Mouse (Mus musculus): ENCODE results near the gene Capns2. TPM values are rescaled to one million over a fixed set of nuclear protein-coding genes. Genes with fewer than 3 reads are reported as not detected.

Capns2 gene
- polyA plus RNA-seq, 2 experiments from 2014 or later: not detected

DNA sequence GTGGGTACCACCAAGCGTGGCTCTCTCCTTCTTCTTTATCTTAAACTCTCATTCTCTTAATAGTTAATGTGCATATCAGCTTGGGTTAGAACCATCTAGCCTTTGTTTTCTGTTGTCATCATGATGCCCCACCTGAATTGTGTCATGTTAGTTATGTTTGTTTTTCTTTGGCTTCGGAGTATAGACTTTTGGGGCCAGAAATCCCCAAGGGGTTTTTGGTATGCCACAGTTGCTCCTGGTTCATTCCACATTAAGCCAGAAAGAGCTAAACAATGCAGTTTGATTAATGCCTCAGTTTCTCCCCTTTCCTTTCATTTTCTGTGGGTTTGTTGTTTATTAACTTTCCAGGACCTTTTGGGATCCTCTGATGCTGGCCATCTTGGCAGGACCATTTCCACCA lies 7.2 kb downstream of the Capns2 start:
- ATAC-seq: no peak

DNA sequence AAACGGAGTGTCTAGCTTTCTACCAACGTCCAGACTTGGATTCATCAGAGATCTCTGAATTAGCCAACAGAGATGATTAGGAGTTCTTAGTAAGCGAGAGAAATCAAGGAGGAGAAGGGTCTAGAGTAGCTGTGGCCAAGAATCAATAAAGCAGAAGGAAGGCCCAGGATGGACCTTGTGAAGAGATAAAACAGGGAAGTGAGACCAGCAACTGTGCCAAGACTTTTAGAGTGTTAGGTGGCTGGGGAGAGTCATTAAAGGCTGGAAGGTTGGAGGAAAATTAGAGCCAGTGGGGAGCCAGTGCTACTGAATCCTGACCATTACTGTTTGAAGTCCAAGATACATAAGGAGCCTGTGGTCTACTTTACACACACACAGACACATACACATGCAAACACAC lies 10.3 kb downstream of the Capns2 start:
- no peak for ATAC-seq

DNA sequence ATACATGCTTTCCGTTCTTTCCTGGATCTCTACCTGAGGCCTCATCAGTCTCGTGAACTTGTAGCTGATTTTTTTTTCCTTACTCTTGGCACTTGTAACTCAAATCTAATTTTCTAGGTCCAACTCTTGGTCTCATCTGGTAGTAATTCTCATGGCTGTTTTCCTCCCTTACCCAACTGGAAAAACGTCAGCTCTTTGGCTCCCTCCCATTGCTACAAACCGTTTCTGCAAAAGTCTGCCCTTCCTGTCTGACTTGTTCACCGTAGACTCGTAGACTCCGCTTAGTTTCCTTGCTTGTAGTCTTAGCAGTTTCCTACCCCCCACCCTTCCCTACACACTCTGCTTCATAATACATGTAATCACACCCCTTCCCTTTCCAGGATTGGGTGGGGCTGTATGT lies 12.2 kb downstream of the Capns2 start:
- no peak for ATAC-seq

DNA sequence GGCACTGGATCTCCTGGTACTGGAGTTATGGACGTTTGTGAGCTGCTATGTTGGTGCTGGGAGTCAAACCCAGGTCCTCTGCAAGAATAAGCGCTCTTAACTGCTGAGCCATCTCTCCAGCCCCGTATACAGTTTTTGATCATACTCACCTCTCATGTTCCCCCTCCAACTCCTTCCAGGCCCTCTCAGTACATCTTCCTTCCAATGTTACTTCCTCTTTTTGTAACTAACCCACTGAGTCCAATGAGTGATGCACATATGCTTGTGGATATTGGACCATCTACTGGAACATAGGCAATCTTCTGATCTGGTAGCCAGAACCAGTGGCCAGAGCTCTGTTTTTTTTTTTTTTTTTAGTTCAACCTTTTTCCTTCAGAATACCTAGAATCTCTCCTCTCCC lies 14.9 kb downstream of the Capns2 start:
- no peak for ATAC-seq

DNA sequence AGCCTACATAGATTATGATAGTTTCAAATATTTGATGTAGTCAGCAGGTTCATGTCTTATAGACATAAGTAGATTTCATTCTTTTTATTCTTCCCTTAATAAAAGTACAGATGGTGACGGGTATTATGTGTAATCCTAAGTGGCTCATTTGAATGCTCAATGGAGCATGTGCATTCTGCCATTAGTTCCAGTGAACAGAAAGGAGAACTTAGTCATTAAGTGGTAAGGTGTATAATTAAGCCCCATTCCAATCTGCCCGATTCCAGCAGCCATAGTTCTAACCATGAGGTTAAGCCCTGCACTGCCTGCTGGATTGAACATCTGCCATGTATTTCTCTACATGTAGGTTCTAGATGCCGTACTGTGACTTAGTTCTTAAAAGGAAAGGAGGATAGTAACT lies 20.6 kb downstream of the Capns2 start:
- no peak for ATAC-seq

DNA sequence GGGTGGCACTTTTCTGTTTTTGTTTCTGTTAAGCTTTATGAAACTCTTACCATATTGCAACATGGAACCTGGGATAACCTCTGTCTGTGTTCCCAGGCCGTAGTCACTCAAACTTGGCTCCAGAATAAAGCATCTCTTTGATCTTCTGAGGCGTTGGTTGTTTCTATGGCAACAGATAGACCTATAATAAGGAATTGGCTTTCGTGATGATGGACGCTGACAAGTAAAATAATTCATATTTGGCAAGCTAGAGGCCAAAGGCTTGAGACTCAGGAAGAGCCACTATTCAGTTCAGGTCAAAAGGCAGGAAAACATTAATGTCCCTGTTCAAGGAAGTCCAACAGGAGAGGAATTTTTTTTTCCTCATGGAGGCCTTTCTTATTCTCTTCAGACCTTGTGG lies 27.8 kb downstream of the Capns2 start:
- no peak for ATAC-seq

DNA sequence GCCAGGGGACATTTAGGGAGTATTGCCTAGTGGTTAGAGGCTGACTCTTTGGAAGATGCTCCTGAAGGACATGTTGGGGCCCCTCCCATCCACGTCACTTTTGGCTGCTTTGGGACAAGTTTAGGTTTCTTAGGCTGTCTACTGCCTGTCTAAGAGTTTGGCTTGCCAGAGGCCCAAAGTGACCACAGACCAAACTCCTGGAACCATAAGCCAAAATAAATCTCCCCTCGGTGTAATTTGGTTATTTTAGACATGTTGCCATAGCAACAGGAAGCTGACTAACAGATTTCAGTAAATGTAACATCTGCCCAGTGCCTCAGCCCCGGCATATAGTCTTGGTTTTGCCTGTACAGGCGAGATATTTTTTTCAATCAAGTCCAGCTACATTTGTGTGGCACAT lies 36.8 kb downstream of the Capns2 start:
- ATAC-seq: no peak

DNA sequence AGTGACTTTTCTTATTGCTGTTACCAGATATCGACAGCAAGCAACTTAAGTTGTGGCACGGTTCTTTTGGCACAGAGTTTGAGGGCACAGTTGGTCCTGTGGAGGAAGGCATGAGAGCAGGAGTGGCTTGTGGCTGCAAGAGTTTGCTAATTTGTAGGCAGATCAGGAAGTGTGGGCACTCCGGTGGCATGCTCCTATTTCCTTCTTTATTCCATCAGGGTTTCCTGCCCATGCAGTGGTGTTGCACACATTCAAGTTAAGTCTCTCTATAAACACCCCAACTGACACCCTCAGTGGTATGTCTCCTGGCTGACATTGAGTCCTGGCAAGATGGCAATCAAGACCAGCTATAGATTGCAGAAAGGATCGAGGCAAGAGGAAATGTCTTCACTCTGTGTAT lies 47.9 kb downstream of the Capns2 start:
- ATAC-seq: no peak

DNA sequence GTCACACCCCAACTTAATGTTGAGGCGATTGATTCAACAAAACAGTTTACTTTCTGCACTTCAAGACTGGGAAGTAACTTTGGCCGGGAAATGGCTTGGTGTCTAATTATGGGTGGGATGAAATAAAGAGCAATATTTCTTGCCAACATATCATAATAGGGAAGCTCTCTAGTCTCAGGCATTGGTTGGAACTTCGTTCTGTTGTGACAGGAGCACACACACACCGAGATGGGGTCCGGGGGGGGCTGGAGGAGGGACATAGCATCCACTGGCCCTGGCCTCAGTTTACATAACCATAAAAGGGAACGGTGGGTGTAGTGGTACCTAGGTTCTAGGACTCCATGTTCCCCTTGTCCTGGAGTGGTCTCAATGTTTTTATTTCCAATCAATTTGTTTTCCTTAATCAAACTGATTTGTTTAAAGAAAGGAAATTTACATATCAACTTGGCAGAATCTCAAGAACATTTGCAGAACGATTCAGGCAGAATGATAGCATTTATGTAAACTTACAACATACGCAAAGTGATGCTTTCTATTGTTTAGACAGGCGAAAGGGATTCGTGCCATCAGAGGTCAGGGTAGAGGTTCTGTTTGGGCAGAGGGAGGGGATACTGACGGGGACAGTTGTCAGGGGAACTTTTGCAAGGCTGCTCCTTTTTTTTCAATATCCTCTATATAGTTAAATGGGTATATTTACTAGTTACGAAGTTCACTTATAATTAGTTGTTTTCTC lies 49.6 kb downstream of the Capns2 start:
- no peak for ATAC-seq

Other genes starting within 250 kb of the Capns2 start
- not detected for gene Irx6, start 227.1 kb upstream of the Capns2 start, polyA plus RNA-seq (2017; shearing (Covaris generic))
- not detected for gene Mmp2, start 74.1 kb upstream of the Capns2 start, polyA plus RNA-seq (2017; shearing (Covaris generic))
- gene Lpcat2, start 46.1 kb upstream of the Capns2 start, polyA plus RNA-seq (2017; shearing (Covaris generic)): under 1 TPM in 1 of 2 experiments, not detected in 1; 0.22 TPM
- gene Slc6a2, start 58.7 kb downstream of the Capns2 start, polyA plus RNA-seq (2017; shearing (Covaris generic)): not detected
- gene Ces1a, start 146.8 kb downstream of the Capns2 start, polyA plus RNA-seq (2017; shearing (Covaris generic)): not detected
- gene Ces1b, start 178.6 kb downstream of the Capns2 start, polyA plus RNA-seq (2017; shearing (Covaris generic)): not detected
- gene Ces1c, start 229.9 kb downstream of the Capns2 start, polyA plus RNA-seq (2017; shearing (Covaris generic)): not detected

Data from CD4-positive, CD25-positive, alpha-beta regulatory T cell, adult 4 months (primary cell).